Mouse (Mus musculus): Measurements from ENCODE around the gene Rsph9.

Gene Rsph9

GRCm38 (mm10) chr17:46138563-46139236 is 5.3 kb downstream of the Rsph9 start:
- no peak for DNase-seq

GRCm38 (mm10) chr17:46132862-46133261 is 11.2 kb downstream of the Rsph9 start:
- no peak for DNase-seq

GRCm38 (mm10) chr17:46132058-46132718 is 11.8 kb downstream of the Rsph9 start:
- peak; percentile 80 for DNase-seq

GRCm38 (mm10) chr17:46129741-46130498 is 14.1 kb downstream of the Rsph9 start:
- DNase-seq, result no peak

GRCm38 (mm10) chr17:46127814-46128493 is 16.1 kb downstream of the Rsph9 start:
- DNase-seq, result no peak

- no peak for DNase-seq
Measured at GRCm38 (mm10) chr17:46126608-46127007, 17.4 kb downstream of the Rsph9 start.

GRCm38 (mm10) chr17:46123953-46124700 is 19.9 kb downstream of the Rsph9 start:
- no peak for DNase-seq

- no peak for DNase-seq
Measured at GRCm38 (mm10) chr17:46123285-46123684, 20.7 kb downstream of the Rsph9 start.

- DNase-seq, result no peak
Measured at GRCm38 (mm10) chr17:46122791-46123190, 21.2 kb downstream of the Rsph9 start.

- DNase-seq, result no peak
Measured at GRCm38 (mm10) chr17:46119641-46120040, 24.4 kb downstream of the Rsph9 start.

- no peak for DNase-seq
Measured at GRCm38 (mm10) chr17:46118423-46118850, 25.6 kb downstream of the Rsph9 start.

GRCm38 (mm10) chr17:46117623-46118422 is 26.2 kb downstream of the Rsph9 start:
- peak; percentile 19 for DNase-seq

- no peak for DNase-seq
Measured at GRCm38 (mm10) chr17:46116881-46117280, 27.1 kb downstream of the Rsph9 start.

- DNase-seq, result peak; percentile 26
Measured at GRCm38 (mm10) chr17:46116138-46116537, 27.9 kb downstream of the Rsph9 start.

GRCm38 (mm10) chr17:46115489-46115888 is 28.5 kb downstream of the Rsph9 start:
- DNase-seq, result no peak

GRCm38 (mm10) chr17:46110402-46111289 is 33.4 kb downstream of the Rsph9 start, which contains the start of gene Mrps18a:
Mrps18a (plus strand) TSS chr17:46110986.
- peak; percentile 94 for DNase-seq

GRCm38 (mm10) chr17:46108286-46108685 is 35.7 kb downstream of the Rsph9 start:
- DNase-seq, result no peak

GRCm38 (mm10) chr17:46104487-46104886 is 39.5 kb downstream of the Rsph9 start:
- DNase-seq, result peak; percentile 81

- DNase-seq, result no peak
Measured at GRCm38 (mm10) chr17:46102608-46103159, 41.3 kb downstream of the Rsph9 start.

- peak; percentile 36 for DNase-seq
Measured at GRCm38 (mm10) chr17:46101906-46102305, 42.1 kb downstream of the Rsph9 start.

Measured in embryo, embryonic 11 days (tissue).